Mouse (Mus musculus): ENCODE measurements at regions not wholly inside any gene's neighbourhood (a gene's known extent, or its start where the extent isn't known, plus 50 kb on each side); places are given as distances from the start of the nearest gene placed in this dataset.

- Histone ChIP-seq H3K27ac (ENCODE audit: low read length) (no peak overlapping the region), H3K9ac (ENCODE audit: low read depth, low read length) (no peak overlapping the region), H3K4me1 (ENCODE audit: control insufficient read depth, low read depth, low read length) (no peaks in the 10 kb centered on the region), H3K36me3 (ENCODE audit: control insufficient read depth, insufficient read depth) (no peaks in the 10 kb centered on the region), H3K27me3 (ENCODE audit: control insufficient read depth, insufficient read depth, low read depth, low read length) (no peaks in the 10 kb centered on the region), H3K9me3 (replicated peaks; ENCODE audit: control insufficient read depth, low read length) (no peaks in the 10 kb centered on the region), H3K4me3 (ENCODE audit: low read depth, low read length) (no peak overlapping the region), H3K4me2 (ENCODE audit: low read depth, low read length) (no peak overlapping the region)
- WGBS (ENCODE audit: insufficient replicate concordance), result 18% methylated on average over 16 of the region's 16 CpGs
- no peak for ATAC-seq (ENCODE audit: low read depth)
Observed at GRCm38 (mm10) chr5:46347368-46348083, 490.1 kb upstream of the Lcorl start.

GRCm38 (mm10) chr5:46338461-46338860 lies 481.0 kb upstream of the Lcorl start:
- Histone ChIP-seq H3K9ac (ENCODE audit: low read depth, low read length) (no peak overlapping the region), H3K27me3 (ENCODE audit: control insufficient read depth, insufficient read depth, low read depth, low read length) (no peaks in the 10 kb centered on the region), H3K4me2 (ENCODE audit: low read depth, low read length) (no peak overlapping the region), H3K27ac (ENCODE audit: low read length) (no peak overlapping the region), H3K4me1 (ENCODE audit: control insufficient read depth, low read depth, low read length) (no peaks in the 10 kb centered on the region), H3K36me3 (ENCODE audit: control insufficient read depth, insufficient read depth) (no peaks in the 10 kb centered on the region), H3K9me3 (replicated peaks; ENCODE audit: control insufficient read depth, low read length) (no peaks in the 10 kb centered on the region), H3K4me3 (ENCODE audit: low read depth, low read length) (no peak overlapping the region)
- ATAC-seq (ENCODE audit: low read depth), result no peak
- 51% methylated on average over 2 of the region's 2 CpGs for WGBS (ENCODE audit: insufficient replicate concordance)

GRCm38 (mm10) chr5:46330880-46331279 lies 473.5 kb upstream of the Lcorl start:
- no peak overlapping the region for H3K4me2 ChIP-seq (ENCODE audit: low read depth, low read length)
- H3K4me3 ChIP-seq (ENCODE audit: low read depth, low read length), result no peak overlapping the region
- H3K9ac ChIP-seq (ENCODE audit: low read depth, low read length), result no peak overlapping the region
- no peaks in the 10 kb centered on the region for H3K27me3 ChIP-seq (ENCODE audit: control insufficient read depth, insufficient read depth, low read depth, low read length)
- H3K9me3 ChIP-seq (replicated peaks; ENCODE audit: control insufficient read depth, low read length), result no peaks in the 10 kb centered on the region
- H3K27ac ChIP-seq (ENCODE audit: low read length), result no peak overlapping the region
- no peaks in the 10 kb centered on the region for H3K36me3 ChIP-seq (ENCODE audit: control insufficient read depth, insufficient read depth)
- no peaks in the 10 kb centered on the region for H3K4me1 ChIP-seq (ENCODE audit: control insufficient read depth, low read depth, low read length)
- no peak for ATAC-seq (ENCODE audit: low read depth)
- WGBS (ENCODE audit: insufficient replicate concordance), result 50% methylated on average over 1 of the region's 1 CpGs
